Mouse (Mus musculus): ENCODE results near the gene Esrrb. TPM values are rescaled to one million over a fixed set of nuclear protein-coding genes. Genes with fewer than 3 reads are reported as not detected.

Esrrb gene
- polyA plus RNA-seq, 1 experiment from 2014 or later, result 0.21 TPM

DNA sequence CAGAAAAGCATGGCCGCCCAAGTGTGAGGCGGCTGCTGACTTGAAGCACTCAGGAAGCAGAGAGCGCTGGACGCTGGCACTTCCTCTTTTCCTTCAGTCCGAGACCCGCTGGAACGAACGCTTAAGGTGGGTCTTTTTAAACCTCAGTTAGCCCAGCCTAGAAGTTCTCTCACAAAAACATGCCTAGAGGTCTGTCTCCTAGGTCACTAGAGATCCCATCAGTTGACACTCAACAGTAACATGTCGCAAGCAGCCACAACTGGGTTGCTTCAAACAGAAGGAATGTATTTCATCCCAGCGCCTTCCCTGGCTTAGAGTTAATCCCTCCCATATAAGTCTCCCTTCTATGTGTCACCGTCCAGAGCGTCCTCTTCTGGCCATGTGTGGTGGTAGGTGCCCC is 33.9 kb downstream of the Esrrb start:
- WGBS, result 86% methylated on average over 12 of the region's 12 CpGs
- Histone ChIP-seq H3K9me3 (ENCODE audit: control insufficient read depth, low read length) (no peaks in the 10 kb centered on the region), H3K27me3 (ENCODE audit: control insufficient read depth, insufficient read depth, low read depth, low read length) (no peaks in the 10 kb centered on the region), H3K4me3 (ENCODE audit: low read length) (no peak overlapping the region), H3K4me1 (replicated peaks; ENCODE audit: control insufficient read depth, insufficient read depth, low read length) (no peaks in the 10 kb centered on the region), H3K4me2 (ENCODE audit: low read depth, low read length) (no peak overlapping the region), H3K36me3 (ENCODE audit: control insufficient read depth, insufficient read depth, low read length) (no peaks in the 10 kb centered on the region), H3K9ac (ENCODE audit: low read length) (no peak overlapping the region), H3K27ac (ENCODE audit: low read length) (no peak overlapping the region)
- ATAC-seq (ENCODE audit: low read depth), result no peak

DNA sequence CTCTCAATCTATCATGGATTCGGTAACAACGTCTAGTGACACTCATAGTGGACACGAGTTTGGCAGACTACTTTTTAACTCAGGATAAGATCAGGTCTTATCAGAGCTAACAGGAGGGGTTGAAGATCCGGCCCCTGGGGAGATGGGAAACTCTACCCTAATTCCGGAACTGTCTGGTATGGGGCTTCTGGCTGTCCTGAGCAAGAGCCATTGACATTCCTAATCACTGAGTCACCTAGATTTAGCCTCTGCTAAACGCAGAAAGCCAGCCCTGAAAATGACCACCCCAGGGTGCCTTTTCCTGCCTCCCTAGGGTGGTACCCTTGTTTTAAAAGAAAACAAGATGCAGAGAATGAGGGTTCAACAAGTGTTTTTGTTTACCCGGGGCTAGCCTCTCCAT is 34.4 kb downstream of the Esrrb start:
- H3K36me3 ChIP-seq (ENCODE audit: control insufficient read depth, insufficient read depth, low read length), result no peaks in the 10 kb centered on the region

DNA sequence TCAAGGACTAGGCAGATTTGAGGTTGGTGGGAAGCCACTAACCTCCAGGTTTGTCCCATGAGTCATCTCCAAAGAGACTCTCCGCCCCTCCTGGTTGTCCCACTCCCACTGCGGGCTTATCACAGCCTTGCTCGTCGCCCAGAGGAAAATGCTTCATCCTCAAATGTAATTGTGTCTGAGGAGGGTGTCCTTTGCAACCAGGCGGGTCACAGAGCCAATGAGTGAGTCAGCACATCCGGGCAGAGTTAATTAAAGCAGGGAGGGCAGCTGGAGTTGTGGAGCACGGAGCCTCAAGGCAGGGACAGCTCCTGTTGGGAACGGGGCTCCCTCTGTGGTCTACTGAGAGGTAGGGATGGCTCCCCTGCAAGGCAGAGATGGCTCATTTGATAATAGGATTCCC is 37.8 kb downstream of the Esrrb start:
- no peak for ATAC-seq (ENCODE audit: low read depth)
- Histone ChIP-seq H3K4me2 (ENCODE audit: low read depth, low read length) (no peak overlapping the region), H3K9me3 (ENCODE audit: control insufficient read depth, low read length) (no peaks in the 10 kb centered on the region), H3K36me3 (ENCODE audit: control insufficient read depth, insufficient read depth, low read length) (no peaks in the 10 kb centered on the region), H3K27ac (ENCODE audit: low read length) (no peak overlapping the region), H3K27me3 (ENCODE audit: control insufficient read depth, insufficient read depth, low read depth, low read length) (no peaks in the 10 kb centered on the region), H3K9ac (ENCODE audit: low read length) (no peak overlapping the region), H3K4me1 (replicated peaks; ENCODE audit: control insufficient read depth, insufficient read depth, low read length) (no peaks in the 10 kb centered on the region), H3K4me3 (ENCODE audit: low read length) (no peak overlapping the region)
- 29% methylated on average over 8 of the region's 8 CpGs for WGBS

More for the DNA sequence above, 34.4 kb downstream of the Esrrb start:
- H3K9me3 ChIP-seq (ENCODE audit: control insufficient read depth, low read length), result no peaks in the 10 kb centered on the region
- no peak overlapping the region for H3K9ac ChIP-seq (ENCODE audit: low read length)
- H3K4me3 ChIP-seq (ENCODE audit: low read length), result no peak overlapping the region
- 26% methylated on average over 7 of the region's 7 CpGs for WGBS
- H3K4me2 ChIP-seq (ENCODE audit: low read depth, low read length), result no peak overlapping the region
- no peaks in the 10 kb centered on the region for H3K27me3 ChIP-seq (ENCODE audit: control insufficient read depth, insufficient read depth, low read depth, low read length)
- ATAC-seq (ENCODE audit: low read depth), result no peak
- H3K27ac ChIP-seq (ENCODE audit: low read length), result no peak overlapping the region
- H3K4me1 ChIP-seq (replicated peaks; ENCODE audit: control insufficient read depth, insufficient read depth, low read length), result no peaks in the 10 kb centered on the region

DNA sequence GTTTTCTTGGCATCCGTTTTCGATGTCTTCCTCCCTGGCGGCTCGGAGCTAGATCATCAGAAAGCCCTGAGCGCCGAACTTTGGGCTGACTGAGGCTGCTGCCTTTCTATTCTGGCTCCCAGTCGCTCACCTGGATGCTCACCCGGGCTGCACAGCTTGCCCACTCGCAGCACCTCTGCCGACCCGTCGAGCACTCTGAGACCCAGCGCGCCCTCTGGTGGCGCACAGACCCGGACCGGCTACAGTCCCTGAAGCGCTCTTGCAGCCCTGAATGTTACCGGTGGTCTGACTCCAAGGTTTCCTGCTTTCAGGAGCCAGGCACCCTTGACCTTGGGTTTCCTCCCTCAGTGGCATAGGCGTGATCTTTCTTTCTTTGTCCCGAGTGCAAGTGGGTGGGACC is 41.8 kb downstream of the Esrrb start:
- Histone ChIP-seq H3K4me2 (ENCODE audit: low read depth, low read length) (peak overlapping the region; percentile 58), H3K36me3 (ENCODE audit: control insufficient read depth, insufficient read depth, low read length) (no peaks in the 10 kb centered on the region), H3K9ac (ENCODE audit: low read length) (no peak overlapping the region), H3K27me3 (ENCODE audit: control insufficient read depth, insufficient read depth, low read depth, low read length) (no peaks in the 10 kb centered on the region), H3K27ac (ENCODE audit: low read length) (no peak overlapping the region), H3K4me1 (replicated peaks; ENCODE audit: control insufficient read depth, insufficient read depth, low read length) (no peaks in the 10 kb centered on the region), H3K9me3 (ENCODE audit: control insufficient read depth, low read length) (no peaks in the 10 kb centered on the region), H3K4me3 (ENCODE audit: low read length) (peak overlapping the region; percentile 36)
- 5% methylated on average over 21 of the region's 21 CpGs for WGBS
- ATAC-seq (ENCODE audit: low read depth), result peak; percentile 76; the same call in 1 of the 2 replicates

DNA sequence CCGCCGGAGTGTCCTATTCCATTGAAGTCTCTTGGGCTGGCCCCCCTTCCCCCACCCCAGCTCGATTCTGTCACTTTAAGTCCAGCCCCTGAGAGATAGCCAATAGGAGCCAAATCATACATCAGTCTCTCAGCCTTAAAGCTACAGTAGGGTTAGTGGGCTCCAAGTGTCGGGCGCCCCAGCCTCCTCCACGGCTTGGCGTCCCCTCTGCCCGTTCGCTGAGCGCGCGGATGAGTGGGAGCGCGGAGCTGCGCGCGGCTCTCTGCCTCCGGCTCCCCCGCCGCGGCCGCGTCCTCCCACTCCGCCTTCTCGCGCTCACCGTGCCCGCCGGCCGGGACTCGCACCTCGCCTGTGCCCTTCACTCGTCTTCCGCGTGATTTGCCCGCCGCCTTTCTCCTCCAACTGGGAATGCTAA is 60.6 kb downstream of the Esrrb start:
- Histone ChIP-seq H3K27me3 (ENCODE audit: control insufficient read depth, insufficient read depth, low read depth, low read length) (peaks cover 60% of the 10 kb centered on the region), H3K36me3 (ENCODE audit: control insufficient read depth, insufficient read depth, low read length) (no peaks in the 10 kb centered on the region), H3K9me3 (ENCODE audit: control insufficient read depth, low read length) (no peaks in the 10 kb centered on the region), H3K9ac (ENCODE audit: low read length) (no peak overlapping the region), H3K27ac (ENCODE audit: low read length) (no peak overlapping the region), H3K4me3 (ENCODE audit: low read length) (peak overlapping the region; percentile 53), H3K4me2 (ENCODE audit: low read depth, low read length) (peak overlapping the region; percentile 71), H3K4me1 (replicated peaks; ENCODE audit: control insufficient read depth, insufficient read depth, low read length) (peaks cover 6% of the 10 kb centered on the region)
- WGBS, result under 1% methylated on average over 37 of the region's 37 CpGs
- peak; percentile 76 for ATAC-seq (ENCODE audit: low read depth)

DNA sequence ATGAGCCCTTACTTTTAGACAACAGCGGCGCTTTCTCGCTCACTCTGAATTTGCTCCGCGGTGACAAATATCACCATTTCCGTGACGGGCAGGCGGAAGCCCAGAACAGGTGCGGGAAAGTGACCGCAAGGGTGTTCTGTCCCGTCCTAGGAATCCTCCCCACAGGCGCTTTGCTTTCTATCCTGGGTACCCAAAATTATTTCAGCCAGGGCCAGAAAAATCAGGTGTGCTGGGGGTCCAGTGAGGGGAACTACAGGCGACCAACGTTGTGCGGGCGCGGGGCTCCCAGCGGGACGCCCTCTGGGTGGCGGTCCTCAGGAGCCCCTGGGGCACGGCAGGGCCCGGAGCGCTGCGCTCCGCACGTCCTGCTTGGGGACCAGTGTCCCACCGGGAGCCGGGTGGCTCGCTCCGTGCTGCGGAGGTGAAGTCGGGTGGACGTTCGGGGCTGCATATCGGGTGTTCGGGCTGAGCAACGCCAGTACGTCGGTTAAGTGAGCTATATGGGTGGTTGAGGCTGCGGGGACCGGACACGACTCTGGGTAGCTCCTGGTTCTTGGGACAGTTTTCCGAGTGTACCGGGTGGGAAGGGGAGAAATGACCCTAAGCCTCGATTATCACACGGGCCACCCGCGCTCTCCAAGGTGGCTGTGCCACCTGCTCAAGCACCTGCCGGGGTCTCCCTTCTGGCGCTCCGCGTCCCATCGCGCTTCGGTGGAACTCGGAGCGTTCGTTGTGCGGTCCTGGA is 61.4 kb downstream of the Esrrb start:
- peaks cover 62% of the 10 kb centered on the region for H3K27me3 ChIP-seq (ENCODE audit: control insufficient read depth, insufficient read depth, low read depth, low read length)

GRCm38 (mm10) chr12:86423102-86423501 is 62.2 kb downstream of the Esrrb start:
- Histone ChIP-seq H3K4me1 (replicated peaks; ENCODE audit: control insufficient read depth, insufficient read depth, low read length) (peaks cover 6% of the 10 kb centered on the region), H3K9me3 (ENCODE audit: control insufficient read depth, low read length) (no peaks in the 10 kb centered on the region), H3K4me2 (ENCODE audit: low read depth, low read length) (no peak overlapping the region), H3K9ac (ENCODE audit: low read length) (no peak overlapping the region), H3K27me3 (ENCODE audit: control insufficient read depth, insufficient read depth, low read depth, low read length) (peaks cover 63% of the 10 kb centered on the region), H3K27ac (ENCODE audit: low read length) (no peak overlapping the region), H3K4me3 (ENCODE audit: low read length) (no peak overlapping the region), H3K36me3 (ENCODE audit: control insufficient read depth, insufficient read depth, low read length) (no peaks in the 10 kb centered on the region)
- no peak for ATAC-seq (ENCODE audit: low read depth)
- 4% methylated on average over 13 of the region's 13 CpGs for WGBS

More for the DNA sequence above, 61.4 kb downstream of the Esrrb start:
- ATAC-seq (ENCODE audit: low read depth), result no peak
- H3K27ac ChIP-seq (ENCODE audit: low read length), result no peak overlapping the region
- H3K36me3 ChIP-seq (ENCODE audit: control insufficient read depth, insufficient read depth, low read length), result no peaks in the 10 kb centered on the region
- H3K4me1 ChIP-seq (replicated peaks; ENCODE audit: control insufficient read depth, insufficient read depth, low read length), result peaks cover 6% of the 10 kb centered on the region
- no peaks in the 10 kb centered on the region for H3K9me3 ChIP-seq (ENCODE audit: control insufficient read depth, low read length)
- peak overlapping the region; percentile 71 for H3K4me2 ChIP-seq (ENCODE audit: low read depth, low read length)
- peak overlapping the region; percentile 53 for H3K4me3 ChIP-seq (ENCODE audit: low read length)
- H3K9ac ChIP-seq (ENCODE audit: low read length), result no peak overlapping the region
- WGBS, result 2% methylated on average over 58 of the region's 59 CpGs

DNA sequence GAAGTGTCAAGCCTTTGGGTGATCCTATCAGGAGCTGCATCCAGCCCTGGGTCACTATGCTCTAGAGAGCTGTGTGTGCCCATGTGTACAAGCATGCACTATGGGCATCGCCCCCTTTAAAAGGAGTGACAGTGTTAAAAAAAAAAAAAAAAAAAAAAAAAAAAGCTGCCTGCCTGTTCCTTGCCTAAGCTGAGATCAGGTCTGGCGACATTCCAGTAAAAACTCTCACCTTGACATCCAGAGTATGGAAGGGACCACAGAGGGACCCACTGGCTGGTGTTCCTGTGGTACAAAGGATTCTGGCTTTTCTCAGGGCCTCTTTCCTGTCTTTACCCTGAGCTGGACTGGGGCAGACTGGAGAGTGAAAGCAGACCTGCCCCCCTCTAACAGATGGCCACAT is 66.7 kb downstream of the Esrrb start:
- Histone ChIP-seq H3K9me3 (ENCODE audit: control insufficient read depth, low read length) (no peaks in the 10 kb centered on the region), H3K4me3 (ENCODE audit: low read length) (no peak overlapping the region), H3K27me3 (ENCODE audit: control insufficient read depth, insufficient read depth, low read depth, low read length) (peaks cover 25% of the 10 kb centered on the region), H3K36me3 (ENCODE audit: control insufficient read depth, insufficient read depth, low read length) (no peaks in the 10 kb centered on the region), H3K4me2 (ENCODE audit: low read depth, low read length) (no peak overlapping the region), H3K4me1 (replicated peaks; ENCODE audit: control insufficient read depth, insufficient read depth, low read length) (no peaks in the 10 kb centered on the region; the same call in 1 of the 2 replicates), H3K9ac (ENCODE audit: low read length) (no peak overlapping the region), H3K27ac (ENCODE audit: low read length) (no peak overlapping the region)
- WGBS, result 35% methylated on average over 2 of the region's 2 CpGs
- ATAC-seq (ENCODE audit: low read depth), result no peak

GRCm38 (mm10) chr12:86431671-86432070 is 70.8 kb downstream of the Esrrb start:
- Histone ChIP-seq H3K4me2 (ENCODE audit: low read depth, low read length) (no peak overlapping the region), H3K4me3 (ENCODE audit: low read length) (no peak overlapping the region), H3K27me3 (ENCODE audit: control insufficient read depth, insufficient read depth, low read depth, low read length) (peaks cover 3% of the 10 kb centered on the region), H3K9me3 (ENCODE audit: control insufficient read depth, low read length) (no peaks in the 10 kb centered on the region), H3K27ac (ENCODE audit: low read length) (no peak overlapping the region), H3K9ac (ENCODE audit: low read length) (no peak overlapping the region), H3K36me3 (ENCODE audit: control insufficient read depth, insufficient read depth, low read length) (no peaks in the 10 kb centered on the region), H3K4me1 (replicated peaks; ENCODE audit: control insufficient read depth, insufficient read depth, low read length) (no peaks in the 10 kb centered on the region)
- 56% methylated on average over 5 of the region's 5 CpGs for WGBS
- no peak for ATAC-seq (ENCODE audit: low read depth)
